Mouse (Mus musculus) granulocyte monocyte progenitor cell, adult 5-6 weeks (primary cell): ENCODE results near the gene Dpp9. TPM values are rescaled to one million over a fixed set of nuclear protein-coding genes. Genes with fewer than 3 reads are reported as not detected.
"Not testable (repeated sequence)": the region's sequence is repeated elsewhere in the genome, so short reads cannot be mapped to it uniquely, and the experiment has no call there.

Experiments
- ATAC-seq: replicated peaks from 2 replicates; pipeline ENCODE4 v1.8.0; 2016; ENCODE audit warnings: mild to moderate bottlenecking, moderate TSS enrichment, inconsistent platforms; ENCODE audit not compliant: poor library complexity, severe bottlenecking
- total RNA-seq, 2 experiments: library from RNA; stranded (forward) in 1 of 2; stranded (reverse) in 1 of 2; fragments of 200-712, 200-1000 nt in 1 of 2; fragments of >200 nt in 1 of 2; fragmentation: Nextera tagmentation in 1 of 2; gene quantifications; 2 replicates each; pipeline ENCODE4 v1.2.3; 2014 to 2017

Gene Dpp9
- total RNA-seq (2014; fragmentation: Nextera tagmentation) (39.7 and 46.0 TPM in 2 replicates), total RNA-seq (2017) (14.0 and 19.6 TPM in 2 replicates)

GRCm38 (mm10) chr17:56218377-56219191 is at the start of gene Dpp9:
Dpp9 (minus strand) TSS chr17:56218905.
- peak; percentile 92 for ATAC-seq

GRCm38 (mm10) chr17:56266271-56266670 is 47.6 kb upstream of the Dpp9 start:
- ATAC-seq: peak; percentile 55

- ATAC-seq: peak; percentile 28
Observed at GRCm38 (mm10) chr17:56265869-56266268, 47.2 kb upstream of the Dpp9 start.

GRCm38 (mm10) chr17:56265011-56265410 is 46.3 kb upstream of the Dpp9 start:
- ATAC-seq: peak; percentile 52

GRCm38 (mm10) chr17:56264020-56264419 is 45.3 kb upstream of the Dpp9 start:
- peak; percentile 60 for ATAC-seq

- no peak for ATAC-seq
Observed at GRCm38 (mm10) chr17:56262645-56263094, 44.0 kb upstream of the Dpp9 start.

- ATAC-seq: no peak
Observed at GRCm38 (mm10) chr17:56261166-56261565, 42.5 kb upstream of the Dpp9 start.

GRCm38 (mm10) chr17:56259301-56260037 is 40.8 kb upstream of the Dpp9 start:
- ATAC-seq: no peak

GRCm38 (mm10) chr17:56258812-56259211 is 40.1 kb upstream of the Dpp9 start:
- not testable (repeated sequence) for ATAC-seq

- not testable (repeated sequence) for ATAC-seq
Observed at GRCm38 (mm10) chr17:56258269-56258668, 39.6 kb upstream of the Dpp9 start.

- peak; percentile 7; the same call in 1 of the 2 replicates for ATAC-seq
Observed at GRCm38 (mm10) chr17:56257181-56257894, 38.6 kb upstream of the Dpp9 start.

- ATAC-seq: peak; percentile 78
Observed at GRCm38 (mm10) chr17:56256239-56256881, 37.7 kb upstream of the Dpp9 start, which contains the start of gene Fem1a. Fem1a (plus strand) TSS chr17:56256810.

- peak; percentile 72 for ATAC-seq
Observed at GRCm38 (mm10) chr17:56255863-56256238, 37.1 kb upstream of the Dpp9 start.

GRCm38 (mm10) chr17:56255429-56255828 is 36.7 kb upstream of the Dpp9 start:
- no peak for ATAC-seq

- ATAC-seq: no peak
Observed at GRCm38 (mm10) chr17:56254695-56255094, 36.0 kb upstream of the Dpp9 start.

- ATAC-seq: peak; percentile 65
Observed at GRCm38 (mm10) chr17:56251136-56251829, 32.6 kb upstream of the Dpp9 start.

- no peak for ATAC-seq
Observed at GRCm38 (mm10) chr17:56245608-56246007, 26.9 kb upstream of the Dpp9 start.

- peak; percentile 100 for ATAC-seq
Observed at GRCm38 (mm10) chr17:56241541-56242401, 23.1 kb upstream of the Dpp9 start.
